Mouse (Mus musculus): ENCODE data around the gene St3gal2.
"Not testable (repeated sequence)": the region's sequence is repeated elsewhere in the genome, so short reads cannot be mapped to it uniquely, and the experiment has no call there.

St3gal2 gene

DNA sequence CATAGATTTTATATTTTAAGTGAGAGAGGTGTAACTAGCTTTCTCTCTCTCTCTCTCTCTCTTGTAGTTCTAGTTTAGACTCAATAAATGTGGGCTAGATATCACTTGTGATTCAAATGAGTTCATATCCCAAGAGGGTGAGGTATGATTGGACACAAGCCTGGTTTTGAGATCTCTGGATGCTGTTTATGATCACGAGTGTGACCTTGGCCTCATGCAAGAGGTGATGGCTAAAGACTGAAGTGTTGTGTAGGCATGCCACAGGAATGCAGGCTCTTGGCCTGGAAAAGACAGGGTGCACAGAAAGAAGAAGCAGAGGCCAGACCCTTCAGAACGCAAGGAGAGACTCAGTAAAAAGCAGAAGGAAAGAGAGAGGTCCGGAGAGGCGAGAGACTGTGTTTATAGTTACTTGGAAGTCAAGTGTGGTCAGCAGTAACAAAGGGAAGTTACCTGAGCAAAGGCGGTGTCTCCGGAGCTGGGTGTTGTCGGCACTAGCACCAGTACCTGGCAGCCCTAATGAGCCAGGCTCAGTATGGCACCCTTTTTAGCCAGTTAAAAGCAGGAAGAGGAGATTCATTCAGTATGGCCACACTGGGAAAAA is 24.7 kb downstream of the St3gal2 start:
- no peak for DNase-seq (ENCODE audit: low read depth, low spot score)

DNA sequence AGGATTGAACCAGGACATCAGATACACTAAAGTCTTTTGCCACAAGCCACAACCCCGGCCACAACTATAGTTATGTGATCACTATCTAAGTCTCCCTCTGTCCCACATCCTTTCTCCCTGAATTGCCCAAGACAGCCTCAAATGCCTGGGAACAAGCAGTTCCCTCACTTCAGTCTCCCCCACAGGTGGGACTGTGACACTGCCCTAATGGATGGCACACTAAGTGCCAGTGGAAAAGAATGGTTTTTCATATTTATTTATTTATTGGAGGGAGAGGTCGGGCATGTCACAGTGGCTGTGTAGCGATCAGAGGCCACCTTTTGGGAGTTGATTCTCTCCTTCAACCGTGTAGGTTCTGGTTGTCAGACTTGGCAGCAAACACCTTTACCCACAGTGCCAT is 26.0 kb downstream of the St3gal2 start:
- DNase-seq (ENCODE audit: low read depth, low spot score): no peak

DNA sequence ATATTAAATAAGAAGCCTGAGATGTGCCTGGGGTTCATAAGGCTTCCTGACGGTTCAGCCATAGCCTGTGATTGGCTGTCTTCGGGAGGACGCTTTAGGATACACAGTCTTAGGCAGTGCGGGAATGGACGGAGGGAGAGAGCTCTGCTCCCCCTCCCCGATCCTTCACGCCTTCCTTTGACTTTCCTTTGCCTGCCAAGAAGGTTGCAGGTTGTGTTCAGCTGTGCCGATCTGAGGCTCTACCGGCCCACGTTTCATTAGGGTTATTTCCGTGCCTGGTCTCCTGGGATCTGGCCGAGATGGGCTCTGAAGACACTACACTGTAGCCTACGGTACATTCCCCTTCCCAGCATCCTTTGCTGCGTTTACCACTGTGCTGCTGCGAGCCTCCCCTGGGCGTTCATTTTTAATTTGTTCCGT is 30.4 kb downstream of the St3gal2 start:
- DNase-seq (ENCODE audit: low read depth, low spot score): no peak

DNA sequence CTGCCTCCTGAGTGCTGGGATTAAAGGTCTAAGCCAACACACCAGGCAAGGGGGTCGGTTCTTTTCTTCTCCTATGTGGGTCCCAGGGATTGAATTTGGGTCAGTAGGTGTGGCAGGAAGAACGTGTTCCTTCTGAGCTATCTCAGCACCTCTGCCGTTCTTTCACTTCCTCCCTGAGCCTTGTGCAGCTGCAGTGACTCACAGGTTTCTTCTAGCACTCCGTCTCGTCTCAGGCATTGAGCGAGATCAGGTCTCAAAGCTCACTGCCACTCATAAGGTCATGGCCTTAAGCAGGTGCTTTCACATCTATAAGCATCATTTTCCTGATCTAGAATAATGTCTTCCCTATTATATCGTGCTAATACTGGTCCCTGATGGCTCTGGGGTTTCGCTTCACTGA is 35.1 kb downstream of the St3gal2 start:
- no peak for DNase-seq (ENCODE audit: low read depth, low spot score)

DNA sequence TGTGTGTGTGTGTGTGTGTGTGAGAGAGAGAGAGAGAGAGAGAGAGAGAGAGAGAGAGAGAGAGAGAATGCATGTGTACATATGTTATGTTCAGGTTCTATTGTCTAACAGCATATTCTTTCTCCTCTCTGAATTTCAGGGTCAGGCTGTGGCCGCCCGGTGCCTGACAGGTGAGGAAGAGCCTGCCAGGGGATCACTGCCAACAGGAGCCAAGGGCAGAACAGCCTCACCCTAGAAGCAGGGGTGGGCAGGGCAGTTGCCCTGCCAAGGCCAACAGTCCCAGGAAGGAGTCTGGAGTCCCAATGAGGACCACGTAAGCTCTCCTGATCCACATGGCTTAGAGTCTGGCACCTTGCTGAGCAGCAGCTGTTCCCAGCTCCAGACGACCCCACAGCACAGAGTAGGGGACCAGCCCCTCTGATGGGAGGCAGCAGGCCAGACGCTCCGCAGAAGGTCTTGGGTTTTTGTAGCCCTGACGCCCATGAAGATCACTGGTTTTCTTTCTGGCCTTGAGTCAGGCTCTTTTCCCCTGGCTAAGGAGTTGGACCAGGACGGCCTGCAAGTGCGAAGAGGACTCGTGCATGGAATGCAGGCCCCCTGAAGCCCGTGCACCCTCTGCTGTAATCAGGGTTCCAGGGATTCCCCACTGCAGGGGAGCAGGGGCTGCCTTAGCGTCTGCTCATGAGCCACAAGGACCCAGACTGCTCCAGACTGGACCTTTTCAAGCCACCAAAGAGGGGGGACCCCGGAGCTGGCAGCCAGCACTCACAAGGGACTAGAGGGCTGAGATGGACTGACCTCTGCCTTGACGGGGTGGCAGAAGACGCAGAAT is 37.1 kb downstream of the St3gal2 start:
- DNase-seq (ENCODE audit: low read depth, low spot score): no peak

DNA sequence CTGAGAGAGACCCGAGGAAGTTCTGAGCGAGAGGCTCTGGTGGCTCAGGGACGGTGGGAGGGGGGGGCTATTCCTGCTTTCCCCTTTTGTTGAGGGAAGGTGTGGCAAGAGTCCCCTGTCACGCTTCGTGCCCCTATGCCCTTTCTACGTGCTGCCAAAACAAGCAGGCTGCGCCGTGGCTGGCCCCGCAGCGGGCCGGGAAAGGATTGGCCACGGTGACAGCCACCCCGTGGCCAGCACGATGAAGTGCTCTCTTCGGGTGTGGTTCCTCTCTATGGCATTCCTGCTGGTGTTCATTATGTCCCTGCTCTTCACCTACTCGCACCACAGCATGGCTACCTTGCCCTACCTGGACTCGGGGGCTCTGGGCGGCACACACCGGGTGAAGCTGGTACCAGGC is 37.7 kb downstream of the St3gal2 start:
- no peak for DNase-seq (ENCODE audit: low read depth, low spot score)

DNA sequence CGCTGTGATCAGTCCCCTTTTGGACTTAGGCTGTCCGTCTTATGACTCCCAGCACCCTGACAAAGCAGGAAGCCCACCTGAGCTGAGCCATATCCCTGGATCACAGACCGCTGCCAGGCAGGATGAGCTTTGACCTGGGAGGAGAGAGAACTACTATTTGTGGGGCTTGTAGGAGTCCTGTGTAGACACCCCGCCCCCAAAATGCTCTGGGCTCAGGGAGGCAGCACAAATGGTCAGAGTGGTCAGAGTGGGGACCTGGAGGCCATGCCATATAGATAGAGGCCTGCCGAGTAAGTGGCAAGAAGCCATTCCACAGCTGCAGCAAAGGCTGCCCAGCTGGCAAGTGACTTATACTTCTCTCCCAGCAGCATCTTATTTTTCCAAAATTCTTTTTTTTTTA is 38.4 kb downstream of the St3gal2 start:
- no peak for DNase-seq (ENCODE audit: low read depth, low spot score)

DNA sequence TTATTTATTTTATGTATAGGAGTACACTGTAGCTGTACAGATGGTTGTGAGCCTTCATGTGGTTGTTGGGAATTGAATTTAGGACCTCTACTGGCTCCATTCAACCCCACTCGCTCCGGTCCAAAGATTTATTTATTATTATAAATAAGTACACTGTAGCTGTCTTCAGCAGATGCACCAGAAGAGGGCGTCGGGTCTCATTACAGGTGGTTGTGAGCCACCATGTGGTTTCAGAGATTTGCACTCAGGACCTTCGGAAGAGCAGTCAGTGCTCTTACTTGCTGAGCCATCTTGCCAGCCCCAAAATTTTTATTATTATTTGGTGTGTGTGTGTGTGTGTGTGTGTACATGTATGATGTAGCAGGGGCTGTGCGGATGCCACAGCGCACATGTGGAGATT is 38.8 kb downstream of the St3gal2 start:
- not testable (repeated sequence) for DNase-seq (ENCODE audit: low read depth, low spot score)

DNA sequence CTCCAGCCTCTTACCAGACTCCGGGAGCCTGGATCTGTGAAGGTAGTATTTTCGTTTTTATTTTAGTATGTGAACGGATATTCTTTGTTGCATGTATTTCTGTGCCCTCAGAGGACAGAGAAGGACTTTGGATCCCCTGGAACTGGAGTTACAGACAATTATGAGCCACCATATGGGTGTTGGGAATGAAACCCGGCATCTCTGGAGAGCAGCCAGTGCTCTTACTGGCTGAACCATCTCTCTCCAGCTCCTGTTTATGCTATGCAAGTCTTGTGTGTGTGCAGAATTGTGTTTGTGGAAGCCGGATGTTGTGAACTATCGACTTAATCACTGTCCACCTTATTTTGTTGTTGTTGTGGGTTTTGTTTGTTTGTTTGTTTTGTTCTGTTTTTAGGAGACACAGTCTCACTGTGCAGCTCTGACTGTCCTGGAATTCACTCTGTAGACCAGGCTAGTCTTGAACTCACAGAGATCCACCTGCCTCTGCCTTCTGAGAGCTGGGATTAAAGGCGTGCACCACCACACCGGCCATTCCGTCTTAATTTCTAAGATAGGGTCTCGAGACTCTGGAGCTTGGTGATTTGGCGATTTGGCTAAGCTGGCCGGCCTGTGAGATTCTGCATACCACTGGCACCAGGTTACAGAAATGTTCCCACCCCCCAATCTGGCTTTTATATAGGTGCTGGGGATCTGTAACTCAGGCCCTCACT is 39.5 kb downstream of the St3gal2 start:
- DNase-seq (ENCODE audit: low read depth, low spot score): no peak

DNA sequence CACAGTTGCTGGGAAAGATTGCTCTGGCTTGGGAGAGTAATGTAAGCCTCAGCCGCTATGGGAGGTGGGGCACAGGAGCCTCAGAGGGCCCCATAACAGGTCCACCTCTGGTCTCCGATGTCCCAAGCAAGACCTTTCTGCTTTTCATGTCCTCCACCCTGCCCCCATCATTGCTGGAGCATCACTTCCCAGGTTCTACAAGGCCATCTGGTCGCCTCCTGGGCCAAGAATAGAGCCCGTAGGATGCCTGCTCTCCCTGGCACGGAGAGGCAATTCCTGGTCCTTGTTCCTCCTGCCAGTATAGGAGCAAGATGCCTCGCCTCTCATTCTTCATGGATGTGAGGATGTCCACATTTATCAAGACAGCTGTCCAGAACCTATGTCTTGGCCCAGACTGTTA is 40.2 kb downstream of the St3gal2 start:
- DNase-seq (ENCODE audit: low read depth, low spot score): no peak

DNA sequence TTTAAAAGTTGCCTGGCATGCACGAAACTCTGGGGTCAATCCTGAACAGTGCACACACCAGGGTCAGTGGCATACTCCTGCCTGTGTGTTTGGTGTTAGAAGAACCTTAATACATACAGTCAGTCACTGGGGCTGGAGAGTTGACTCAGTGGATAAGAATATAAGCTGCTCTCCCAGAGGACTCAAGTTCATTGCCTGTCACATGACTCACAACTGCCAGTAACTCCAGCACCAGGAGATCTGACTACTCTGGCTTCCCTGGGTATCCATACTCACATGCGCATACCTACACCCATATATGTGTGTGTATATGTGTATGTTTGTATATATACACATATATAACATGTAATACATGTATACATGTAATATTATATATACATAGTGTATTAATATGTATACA is 43.3 kb downstream of the St3gal2 start:
- DNase-seq (ENCODE audit: low read depth, low spot score): no peak

DNA sequence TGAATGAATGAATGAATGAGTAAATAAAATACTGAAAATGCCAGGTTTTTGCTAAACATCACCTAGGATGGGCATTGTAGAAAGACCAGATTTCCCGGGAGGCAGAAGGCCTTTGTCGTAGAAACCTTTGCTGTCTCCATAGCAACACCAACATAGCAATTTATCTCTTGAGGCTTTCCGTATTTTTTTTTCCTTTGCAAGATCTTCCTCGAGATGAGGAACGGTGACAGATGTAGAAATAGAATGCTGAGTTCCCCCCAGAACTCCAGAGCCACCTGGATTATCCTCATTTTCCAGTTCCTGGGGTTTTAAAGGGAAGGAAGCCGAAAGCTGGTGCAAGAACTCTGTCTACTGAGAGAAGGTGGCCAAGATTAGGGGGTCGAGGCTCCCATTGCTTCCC is 44.9 kb downstream of the St3gal2 start:
- no peak for DNase-seq (ENCODE audit: low read depth, low spot score)

DNA sequence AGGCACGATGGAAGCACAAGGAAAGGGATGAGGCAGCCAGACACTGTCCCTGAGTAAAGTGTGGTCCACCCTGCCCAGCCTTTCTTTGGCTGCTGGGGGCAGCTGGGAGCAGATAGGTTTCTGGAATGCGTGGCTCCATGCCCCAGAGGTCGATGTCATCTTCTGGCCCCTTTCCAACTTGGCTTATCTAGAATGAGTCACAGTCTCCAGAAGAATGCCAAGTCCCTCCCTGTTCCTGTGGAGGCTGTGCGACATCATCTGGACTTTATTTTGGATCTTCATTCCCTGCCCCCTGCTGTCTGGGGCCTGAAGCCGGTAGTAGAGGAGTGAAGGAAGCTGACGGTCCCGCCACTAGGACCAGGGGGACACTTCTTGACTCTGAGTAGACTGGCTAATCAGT is 45.9 kb downstream of the St3gal2 start:
- no peak for DNase-seq (ENCODE audit: low read depth, low spot score)

DNA sequence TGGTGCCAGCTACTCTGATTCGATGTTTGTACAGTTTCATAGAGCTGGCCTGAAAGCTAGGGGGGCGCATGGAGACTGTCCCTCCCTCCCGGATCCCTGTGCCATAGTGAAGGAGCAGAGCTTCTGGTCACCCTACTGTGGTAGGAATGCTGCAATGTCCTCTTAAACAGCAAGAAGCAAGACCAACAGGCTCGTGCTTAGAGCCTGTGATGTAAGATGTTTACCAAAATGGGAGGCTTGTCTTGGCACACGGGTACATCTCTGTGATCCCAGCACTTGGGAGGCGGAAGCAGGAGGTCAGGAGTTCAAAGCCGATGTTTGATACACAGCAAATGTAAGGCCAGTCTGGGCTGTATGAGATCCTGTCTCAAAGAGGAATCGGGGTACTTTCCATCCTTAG is 46.9 kb downstream of the St3gal2 start:
- DNase-seq (ENCODE audit: low read depth, low spot score): no peak

DNA sequence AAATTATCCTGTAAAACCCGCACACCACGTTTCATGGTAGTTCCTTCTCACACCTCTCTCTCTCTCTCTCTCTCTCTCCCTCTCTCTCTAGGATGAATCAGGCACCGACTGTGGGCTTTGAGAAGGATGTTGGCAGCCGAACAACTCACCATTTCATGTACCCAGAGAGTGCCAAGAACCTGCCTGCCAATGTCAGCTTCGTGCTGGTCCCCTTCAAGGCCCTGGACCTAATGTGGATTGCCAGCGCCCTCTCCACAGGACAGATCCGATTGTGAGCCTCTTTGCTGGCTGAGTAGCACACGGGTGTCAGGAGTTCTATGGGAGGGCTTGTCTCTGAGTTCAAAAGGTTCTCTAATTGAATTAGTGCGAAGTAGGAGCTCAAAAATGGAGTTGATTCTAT is 47.6 kb downstream of the St3gal2 start:
- no peak for DNase-seq (ENCODE audit: low read depth, low spot score)

DNA sequence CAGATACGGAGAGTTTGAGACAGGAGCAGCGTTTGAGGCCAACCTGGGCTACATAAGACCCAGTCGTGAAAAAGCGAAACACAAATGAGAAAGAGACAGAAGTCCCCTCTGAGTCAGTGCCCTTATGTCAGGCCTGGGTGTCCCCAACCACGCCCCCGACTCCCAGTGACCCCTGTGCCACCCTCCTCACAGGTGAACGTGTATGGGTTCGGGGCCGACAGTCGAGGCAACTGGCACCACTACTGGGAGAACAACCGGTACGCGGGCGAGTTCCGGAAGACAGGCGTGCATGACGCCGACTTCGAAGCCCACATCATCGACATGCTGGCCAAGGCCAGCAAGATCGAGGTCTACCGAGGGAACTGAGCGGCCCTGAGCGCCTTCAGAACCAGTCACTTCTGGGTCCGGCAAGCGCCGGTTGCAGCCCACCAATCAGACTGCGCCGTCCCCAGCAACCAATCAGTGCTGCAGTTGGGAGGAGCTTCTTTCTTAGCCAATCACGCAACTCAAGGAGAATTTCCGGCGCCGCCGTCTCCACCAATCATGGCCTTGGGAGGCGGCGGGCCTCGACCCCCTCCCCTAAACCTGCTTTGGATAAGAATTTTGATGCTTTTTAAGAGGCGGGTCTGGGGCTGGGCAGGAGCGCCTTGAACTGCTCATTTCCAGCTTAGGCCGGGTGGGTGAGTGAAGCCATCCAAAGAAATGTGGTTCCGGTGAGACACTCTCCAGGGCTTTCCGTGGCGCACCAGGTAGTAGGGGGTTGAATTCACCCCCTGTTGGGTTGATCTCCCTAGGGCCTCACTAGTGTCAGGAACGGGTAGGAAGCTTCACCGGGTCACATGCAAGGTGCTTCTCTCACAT is 50.4 kb downstream of the St3gal2 start:
- DNase-seq (ENCODE audit: low read depth, low spot score): peak; percentile 85

DNA sequence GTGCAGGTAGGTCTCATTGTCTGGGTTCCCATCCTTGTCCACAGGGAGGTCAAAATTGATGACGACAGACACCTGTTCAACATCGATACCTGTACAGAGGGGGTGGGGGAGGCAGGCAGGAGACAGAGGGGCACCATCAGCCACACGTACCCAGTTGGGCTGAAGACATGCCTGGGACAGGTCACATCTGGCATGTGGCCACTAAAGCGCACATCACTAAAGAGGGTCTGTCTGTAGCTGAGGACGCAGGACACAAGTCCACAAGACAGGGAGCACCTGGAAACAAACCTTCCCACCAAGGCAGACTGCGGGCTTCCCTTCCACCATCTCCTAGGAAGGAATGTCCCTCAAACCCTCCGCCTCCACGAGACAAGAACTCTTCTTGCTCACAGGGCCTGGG is 56.8 kb downstream of the St3gal2 start:
- DNase-seq (ENCODE audit: low read depth, low spot score): not testable (repeated sequence)

DNA sequence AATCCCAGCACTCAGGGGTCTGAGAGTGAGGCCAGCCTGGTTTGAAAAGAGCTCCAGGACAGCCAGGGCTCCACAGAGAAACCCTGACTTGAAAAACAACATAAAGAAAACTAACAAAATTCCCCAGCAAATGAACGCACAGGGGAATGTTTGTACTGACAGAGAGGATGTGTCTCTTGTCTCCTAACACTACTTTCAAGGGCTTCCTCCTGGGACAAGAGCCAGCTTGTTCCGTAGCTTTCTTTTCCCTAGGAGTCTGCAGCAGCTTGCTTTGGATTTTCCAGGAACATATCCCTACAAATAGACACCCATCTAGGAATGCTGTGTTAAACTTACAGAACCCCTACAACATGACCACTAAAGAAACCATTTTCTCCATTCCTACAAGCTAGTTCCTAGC is 58.3 kb downstream of the St3gal2 start:
- DNase-seq (ENCODE audit: low read depth, low spot score): not testable (repeated sequence)

DNA sequence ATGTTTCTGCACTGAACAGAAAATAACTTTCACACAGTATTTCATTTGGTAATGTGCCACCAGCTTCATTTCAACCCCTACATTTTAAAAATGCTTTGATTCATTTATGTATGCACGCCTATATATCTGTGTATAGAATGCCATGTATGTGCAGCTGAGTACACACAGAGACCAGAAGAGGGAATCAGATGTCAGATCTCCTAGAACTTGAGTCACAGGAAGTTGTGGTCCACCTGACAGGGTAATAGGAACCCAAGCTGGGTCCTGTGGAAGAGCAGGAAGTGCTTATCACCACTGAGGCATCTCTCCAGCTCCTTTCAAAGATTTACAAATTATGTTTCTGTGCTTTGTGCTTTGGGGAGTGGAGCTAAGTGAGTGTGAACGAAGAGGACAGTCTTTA is 61.6 kb downstream of the St3gal2 start:
- DNase-seq (ENCODE audit: low read depth, low spot score): no peak

DNA sequence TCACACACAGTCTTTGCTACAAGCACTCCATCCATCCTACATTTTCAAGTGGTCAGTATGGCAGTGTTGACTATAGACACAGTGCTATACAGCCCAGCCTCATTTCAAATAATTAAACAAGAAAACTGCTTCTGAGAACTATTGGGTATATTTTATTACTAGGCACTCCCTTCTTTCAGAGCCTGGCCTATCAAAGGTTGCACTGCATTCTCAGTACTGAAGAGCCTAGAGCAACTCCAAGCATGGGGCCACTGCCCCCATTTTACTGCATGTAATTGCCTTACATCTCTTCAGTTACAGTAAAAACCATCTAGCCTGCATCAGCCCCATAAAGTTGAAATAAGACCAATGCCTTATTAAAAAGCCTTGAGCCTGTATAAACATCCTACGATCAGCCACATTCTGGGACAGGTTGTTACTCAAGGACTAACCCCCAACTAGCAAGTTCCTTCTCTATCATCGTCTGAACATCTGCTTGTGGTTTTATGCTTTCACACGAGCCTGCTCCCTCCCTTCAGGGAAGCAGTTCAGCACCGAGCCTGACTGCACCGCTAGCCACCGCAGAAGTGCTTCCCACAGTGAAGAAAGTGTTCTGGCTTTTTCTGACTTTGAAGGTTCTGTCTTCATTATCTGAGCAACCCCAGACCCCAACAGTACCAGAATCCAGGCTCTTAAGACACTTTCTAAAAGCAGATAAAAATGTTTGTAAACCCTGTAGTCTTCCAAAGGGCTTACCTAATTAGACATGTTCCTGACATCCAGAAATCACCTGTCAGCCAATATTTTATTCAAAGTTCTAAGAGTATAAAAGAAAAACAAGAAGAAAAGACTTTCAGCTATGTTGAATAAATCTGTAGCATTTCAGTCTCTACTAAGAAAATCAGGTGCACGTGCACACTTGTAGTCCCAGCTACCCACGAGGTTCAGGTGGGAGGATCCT is 68.4 kb downstream of the St3gal2 start:
- no peak for DNase-seq (ENCODE audit: low read depth, low spot score)

DNA sequence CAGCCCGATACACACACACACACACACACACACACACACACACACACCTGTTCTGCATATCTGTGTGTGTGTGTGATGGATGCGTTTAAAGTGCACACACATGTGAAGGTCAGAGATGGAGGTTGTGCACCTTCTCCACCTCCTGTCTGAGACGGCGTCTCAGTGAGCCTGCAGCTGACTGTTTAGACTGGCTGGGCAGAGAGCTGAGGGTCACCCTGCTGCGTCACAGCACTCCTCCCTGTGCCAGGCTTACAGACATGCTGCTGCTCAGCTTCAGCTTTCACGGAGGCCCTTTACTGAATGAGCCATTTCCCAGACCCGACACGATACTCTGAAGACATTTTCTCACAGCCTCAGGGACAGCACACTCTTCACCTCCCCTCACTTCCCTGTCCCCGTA is 70.3 kb downstream of the St3gal2 start:
- DNase-seq (ENCODE audit: low read depth, low spot score): no peak
